Mouse (Mus musculus) ovary, postnatal 36 days (tissue): ENCODE results near the gene Clk3.

ENCODE experiments used
- DNase-seq: peaks from one replicate; pipeline ENCODE4 v3.0.0; 2022; ENCODE audit warnings: low spot score, mixed read lengths

Gene Clk3

DNA sequence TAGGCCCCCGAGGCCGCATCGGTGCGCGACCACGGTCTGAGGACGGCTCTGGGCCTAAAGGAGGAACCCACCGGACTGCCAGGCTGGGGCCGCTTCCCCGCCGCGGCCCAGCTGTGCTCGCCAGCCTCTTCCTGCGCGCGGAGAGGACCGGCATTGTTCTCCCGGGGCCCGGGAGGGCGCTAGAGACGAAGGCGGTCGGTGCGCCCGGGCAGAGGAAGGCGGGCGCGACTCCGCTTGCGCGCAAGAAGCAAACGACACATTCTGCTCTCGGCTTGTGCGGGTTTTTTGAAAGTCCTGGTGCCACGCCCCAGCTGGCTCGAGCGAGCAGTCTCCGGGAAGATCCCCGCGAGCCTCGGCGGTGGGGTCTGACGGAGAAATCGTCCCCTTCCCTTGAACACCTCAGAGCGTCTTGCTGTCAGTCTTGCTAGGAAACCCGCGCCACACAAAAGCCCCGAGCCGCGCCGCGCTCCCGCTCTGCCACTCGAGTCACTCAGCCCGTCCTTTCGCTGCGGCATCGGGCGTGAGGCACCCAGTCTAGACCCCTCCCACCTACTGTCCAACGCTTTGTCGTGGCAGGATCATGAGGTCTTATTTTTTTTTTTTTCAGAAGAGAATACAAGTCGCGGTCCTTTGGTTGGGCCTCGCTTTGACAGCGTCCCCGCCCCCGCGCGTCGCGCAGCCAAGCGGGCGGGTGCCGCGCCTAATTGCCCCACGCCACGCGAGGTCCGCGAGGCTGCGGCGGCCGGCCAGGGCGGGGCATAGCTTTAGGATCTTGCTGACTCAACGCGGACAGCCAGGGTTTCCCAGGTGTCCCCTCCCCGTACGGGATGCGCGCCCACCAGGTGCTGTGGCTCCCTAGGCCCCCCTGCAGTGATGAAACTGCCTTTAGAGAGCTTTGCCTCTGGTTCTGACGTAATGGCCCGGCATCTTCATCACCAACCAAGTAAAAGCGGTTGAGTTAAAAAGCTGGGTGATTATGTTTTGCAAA lies at the start of gene Clk3:
TSS of gene Clk3 (minus strand) at position 497 of the 988 bp plus-strand sequence.
- DNase-seq = no peak

DNA sequence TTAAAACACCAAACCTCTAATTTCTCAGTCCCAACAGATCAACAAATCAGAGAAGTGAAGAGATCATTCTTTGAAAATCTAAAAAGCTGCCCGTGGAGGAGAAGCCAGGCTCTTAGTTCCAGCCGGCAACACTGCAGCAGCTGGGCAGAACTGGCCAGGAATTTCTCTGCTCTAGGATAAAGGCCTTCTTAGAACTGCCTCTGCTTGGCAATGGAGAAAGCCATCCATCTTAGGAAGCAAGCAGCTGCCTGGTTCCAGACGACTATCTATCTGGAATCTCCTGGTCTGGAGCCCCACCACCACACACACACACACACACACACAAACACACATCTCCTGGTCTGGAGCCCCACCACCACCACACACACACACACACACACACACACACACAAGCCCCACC lies 49.2 kb upstream of the Clk3 start:
- DNase-seq = no peak

GRCm38 (mm10) chr9:57814014-57814413 lies 48.4 kb upstream of the Clk3 start:
- no peak for DNase-seq

DNA sequence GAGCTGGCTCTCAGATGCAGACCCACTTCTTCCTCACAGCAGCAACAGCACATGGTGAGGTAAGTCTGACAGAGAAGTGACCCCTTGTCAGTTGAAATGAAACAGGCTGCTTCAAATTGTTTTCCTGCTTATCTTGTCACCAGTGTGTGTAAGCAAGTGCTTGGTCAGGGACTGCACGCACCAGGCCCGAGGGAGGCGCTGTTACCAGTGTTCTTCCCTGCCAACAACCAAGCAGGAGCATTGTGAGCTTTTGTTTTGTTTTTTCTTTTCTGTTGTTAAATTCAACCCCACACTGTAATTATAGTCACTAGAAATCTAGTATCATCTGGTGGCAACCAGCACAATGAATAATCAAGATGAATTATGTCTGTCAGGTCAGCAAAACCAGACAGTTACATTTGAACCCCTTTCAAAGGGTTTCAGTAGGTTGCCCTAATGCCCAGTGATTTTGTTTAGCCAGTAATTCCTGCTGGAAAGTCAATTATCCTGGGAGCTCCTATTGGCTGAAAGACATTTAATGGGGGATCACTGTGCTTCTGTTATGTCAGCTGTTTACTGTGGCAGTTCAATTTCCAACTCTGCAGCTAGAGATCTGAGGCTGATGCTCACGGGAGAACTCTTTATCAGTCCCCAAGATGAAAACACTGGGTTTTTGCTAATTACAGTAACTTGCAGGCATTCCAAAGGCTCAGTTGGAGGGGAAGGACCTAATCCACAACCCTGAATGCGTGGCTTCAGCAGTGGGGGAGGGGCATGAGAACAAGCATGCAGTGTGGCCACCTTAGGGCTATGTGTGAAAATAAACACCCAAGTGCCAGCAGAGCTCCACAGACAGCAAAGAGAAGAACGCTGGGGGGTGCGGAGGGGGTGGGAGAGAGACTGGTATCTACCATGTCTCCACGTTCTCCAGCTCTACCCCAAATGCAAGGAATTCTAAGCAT lies 46.4 kb upstream of the Clk3 start:
- DNase-seq = no peak

DNA sequence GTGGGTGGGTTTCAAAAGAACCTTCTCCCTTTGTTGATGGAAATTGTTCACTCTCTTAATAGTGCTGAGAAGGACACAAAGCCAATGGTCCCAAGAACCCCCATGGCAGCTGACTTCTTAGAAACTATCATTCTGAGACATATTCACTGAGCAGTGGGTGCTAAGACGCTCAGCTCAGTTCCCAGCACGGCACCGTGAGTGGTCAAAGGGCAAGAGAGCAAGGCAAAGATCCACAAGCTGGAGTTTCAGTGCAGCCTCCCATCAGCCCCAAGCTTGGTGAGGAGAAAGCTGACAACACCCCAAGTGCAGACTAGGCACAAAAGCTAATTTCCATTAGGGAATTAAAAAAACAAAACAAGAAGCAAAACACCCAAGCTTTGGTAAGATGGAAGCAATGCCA lies 45.0 kb upstream of the Clk3 start:
- no peak for DNase-seq

GRCm38 (mm10) chr9:57808771-57809310 lies 43.2 kb upstream of the Clk3 start:
- no peak for DNase-seq

DNA sequence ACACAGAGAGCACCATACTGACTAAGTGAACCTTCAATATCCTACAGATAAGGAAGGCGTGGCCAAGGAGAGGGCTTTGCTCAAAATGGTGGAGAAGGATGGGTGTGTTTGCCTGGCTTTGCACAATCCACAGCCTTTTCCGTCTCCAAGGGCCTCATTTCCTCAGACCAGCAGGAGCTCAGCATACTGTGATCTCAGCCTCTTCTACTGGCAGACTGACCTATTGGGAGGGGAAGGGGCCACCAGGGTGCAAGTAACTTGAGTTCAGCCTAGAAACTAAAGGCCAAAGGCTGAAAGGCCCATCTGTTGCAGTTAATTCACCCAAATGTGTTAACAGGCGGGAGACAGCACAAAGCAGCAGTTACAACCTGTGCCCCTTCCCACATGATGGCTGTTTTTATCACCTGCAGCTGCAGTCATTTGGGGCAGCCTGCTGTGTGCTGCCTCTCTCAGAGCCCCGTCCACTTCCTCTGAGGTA lies 41.6 kb upstream of the Clk3 start:
- DNase-seq = no peak

DNA sequence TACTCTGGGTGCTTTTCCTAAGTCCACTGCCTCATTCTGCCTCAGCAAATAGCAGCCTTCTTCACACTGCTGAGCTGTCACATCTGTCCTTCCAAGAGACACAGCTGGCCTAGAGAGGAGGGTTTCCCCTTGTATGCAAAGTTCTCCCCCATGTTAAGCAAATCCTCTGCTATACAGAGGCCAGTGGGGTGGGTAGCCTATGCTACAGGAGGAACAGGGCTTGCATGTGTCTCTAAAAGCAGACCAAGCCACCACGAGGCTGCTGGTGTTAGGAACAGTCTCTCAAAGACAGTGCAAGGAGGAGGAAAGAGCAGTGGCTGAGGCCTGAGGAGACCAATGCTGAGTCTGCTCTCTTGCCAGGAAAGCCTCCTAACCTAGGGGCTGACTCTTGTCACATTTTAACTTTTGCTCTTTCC lies 40.4 kb upstream of the Clk3 start:
- no peak for DNase-seq

DNA sequence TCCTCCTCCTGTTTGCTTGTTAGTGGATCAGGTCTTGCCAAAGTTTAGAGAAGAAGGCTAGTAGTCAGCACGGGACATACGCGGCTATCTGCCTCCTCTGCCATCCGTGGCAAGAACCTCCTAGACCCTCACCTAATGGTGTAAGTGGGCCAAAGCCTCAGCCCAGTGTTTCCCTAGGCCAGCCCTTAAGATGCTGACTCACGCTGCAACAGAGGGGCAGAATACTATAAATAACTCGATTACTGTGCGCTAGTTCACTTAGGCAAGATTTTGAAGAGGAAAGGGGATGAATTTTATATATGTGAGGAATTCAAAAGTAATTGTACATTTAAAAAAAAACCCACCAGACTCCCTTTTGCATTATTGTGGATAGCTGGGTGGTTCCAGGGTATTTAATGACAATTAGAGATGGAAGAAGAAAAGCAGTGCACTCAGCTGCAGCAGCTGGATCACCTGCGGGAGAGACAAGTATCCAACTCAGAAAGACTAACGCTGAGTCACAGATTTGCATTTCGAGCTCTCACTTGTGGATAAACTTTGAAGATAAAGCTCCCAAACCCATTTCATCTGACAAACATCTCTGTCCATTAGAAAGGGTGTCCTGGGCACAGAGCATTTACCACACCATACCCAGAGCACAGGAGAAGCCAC lies 39.6 kb upstream of the Clk3 start:
- DNase-seq = no peak

DNA sequence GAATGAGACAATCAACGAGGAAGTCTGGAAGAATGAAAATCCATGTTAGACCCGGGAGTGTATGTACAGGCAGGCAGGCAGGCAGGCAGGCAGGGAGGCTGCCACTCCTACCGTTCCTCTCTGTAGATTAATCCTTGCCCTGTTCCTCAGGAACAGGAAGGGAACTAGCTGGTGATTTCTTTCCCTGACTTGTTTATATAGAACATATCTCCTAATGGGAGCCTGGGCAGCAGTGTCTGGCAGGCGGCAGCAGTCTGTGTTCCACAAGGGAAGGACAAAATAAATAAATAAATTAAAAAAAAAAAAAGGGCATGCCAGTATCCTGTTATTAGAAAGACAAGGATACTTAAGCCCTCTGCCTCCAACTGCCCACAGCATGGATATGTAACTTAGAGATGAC lies 38.2 kb upstream of the Clk3 start:
- no peak for DNase-seq

DNA sequence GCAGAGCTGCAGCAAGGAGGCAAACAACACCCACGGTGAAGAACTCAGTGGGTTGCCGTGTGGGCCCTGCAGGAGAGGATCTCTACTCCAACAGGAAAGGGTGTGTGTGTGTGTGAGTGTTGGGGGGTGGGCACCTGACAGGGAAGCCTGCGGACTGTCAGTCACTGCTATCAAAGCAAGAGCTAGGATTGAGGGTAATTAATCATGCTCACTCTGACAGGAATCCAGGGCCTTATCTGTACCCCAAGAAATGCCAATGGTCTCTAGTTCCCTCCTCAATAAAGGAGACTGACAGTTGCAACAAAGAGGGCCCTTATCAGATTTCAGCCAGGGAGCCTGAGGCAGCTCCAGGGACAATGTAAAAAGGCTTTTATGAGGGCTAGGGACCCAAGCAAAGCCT lies 37.4 kb upstream of the Clk3 start:
- no peak for DNase-seq

DNA sequence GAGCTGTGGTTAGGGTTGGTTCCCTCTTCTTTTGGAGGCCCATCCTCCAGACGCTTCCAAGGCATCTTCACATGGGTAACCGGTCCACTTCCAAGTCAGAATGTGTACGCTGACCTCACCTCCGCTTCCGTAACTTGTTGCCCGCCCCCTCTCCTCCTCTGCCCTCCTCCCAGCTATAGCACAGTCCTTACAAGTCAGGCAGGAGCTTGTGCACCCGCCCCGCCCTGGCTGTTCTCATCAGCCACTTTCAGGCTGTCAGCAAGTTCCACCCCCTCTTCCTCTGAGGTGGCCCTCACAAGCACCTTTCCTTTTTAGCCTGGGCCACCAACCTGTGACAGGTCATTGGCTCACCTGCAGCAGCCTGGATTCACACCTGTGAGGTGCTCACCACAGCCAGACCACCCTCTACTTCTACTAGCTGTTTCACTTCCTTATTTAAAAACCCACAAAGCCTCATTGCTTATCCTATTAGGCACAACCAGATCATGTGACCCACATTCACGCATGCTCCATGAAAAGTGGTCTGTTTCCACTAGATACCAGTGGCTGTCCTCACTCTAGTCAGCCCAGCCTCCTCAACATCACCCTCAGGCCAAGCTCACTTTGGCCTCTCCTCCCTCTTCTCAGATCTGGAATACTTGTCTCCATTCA lies 34.8 kb upstream of the Clk3 start:
- DNase-seq = no peak

DNA sequence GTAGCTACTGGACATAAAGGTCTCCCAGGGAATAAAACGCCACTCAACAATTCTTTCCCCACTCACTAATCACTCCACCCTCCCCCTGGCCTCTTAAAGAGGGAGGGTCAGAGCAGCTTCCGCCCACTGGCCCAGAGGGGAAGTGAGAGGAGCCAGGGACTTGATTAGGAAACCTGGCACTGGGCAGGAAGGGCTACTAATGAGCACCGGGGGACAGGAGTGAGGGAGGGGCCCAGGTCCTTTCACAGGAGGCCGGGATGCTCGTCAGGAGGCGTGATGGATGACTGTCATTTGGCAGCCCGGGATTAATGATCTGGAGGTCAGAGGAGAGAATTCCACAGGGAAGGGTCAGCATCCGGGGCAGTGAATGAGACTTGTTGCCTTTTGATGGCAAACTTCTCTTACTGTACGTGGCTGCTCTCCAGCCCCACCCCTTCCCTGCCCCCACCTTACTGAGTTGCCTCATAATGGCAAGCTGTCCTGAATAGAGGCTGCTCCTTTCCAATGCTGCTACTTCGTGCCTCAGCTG lies 33.1 kb upstream of the Clk3 start:
- no peak for DNase-seq

DNA sequence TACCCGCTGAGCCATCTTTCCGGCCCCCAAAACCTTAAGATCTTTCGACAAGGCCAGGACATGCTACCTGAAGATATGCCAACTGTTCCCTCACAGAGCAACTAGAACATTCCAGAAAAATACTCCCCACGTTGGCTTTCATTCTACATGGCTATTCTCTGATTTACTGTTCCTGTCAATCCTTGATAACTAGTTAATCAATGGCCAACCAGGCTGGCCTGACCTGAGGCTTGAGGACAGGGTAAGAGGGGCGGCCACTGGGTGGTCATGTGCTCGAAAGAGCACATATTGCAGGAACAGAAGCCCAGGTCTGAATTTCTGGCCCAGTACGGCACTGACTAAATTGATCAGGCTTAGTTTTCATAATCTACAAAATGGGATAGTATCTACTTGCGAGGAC lies 31.8 kb upstream of the Clk3 start:
- DNase-seq = no peak

GRCm38 (mm10) chr9:57789733-57790132 lies 24.1 kb upstream of the Clk3 start:
- no peak for DNase-seq

DNA sequence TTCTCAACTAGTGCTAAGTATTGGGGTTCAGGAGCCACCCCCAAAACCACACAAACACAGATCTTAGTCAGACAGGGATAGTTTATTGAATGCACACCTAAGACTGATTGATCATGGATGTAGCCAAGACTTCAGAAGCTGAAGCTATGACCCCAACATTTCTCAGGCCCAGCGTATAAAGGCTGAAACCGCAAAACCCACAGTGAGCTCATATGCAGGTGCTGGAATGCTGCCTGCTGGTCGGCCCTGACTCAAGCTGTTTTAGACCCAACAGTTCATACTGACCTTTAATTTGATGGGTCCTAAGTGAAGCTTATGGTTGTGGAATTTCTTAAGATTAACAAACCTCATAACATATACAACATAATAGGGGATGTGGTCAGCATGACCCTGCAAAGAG lies 17.0 kb upstream of the Clk3 start:
- no peak for DNase-seq

DNA sequence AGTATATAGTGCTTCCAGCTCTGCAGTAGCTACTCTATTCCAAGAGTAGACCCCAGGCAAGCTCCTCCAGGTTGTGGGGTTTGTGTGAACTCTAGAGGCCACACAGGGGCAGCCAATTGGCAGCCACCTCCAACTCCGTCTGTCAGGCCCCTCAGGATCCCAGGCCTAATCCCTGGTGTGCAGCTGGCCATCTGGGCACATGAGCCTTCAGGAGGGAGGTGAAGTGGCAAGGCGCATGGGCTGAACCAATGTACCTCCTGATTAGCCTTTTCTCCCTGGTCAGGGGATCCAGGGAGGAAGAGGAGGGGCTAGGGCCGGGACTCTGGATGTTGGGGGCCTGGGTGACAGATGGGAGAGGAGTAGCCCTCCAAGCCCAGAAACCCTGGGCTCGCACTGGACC lies 10.1 kb upstream of the Clk3 start:
- DNase-seq = no peak

DNA sequence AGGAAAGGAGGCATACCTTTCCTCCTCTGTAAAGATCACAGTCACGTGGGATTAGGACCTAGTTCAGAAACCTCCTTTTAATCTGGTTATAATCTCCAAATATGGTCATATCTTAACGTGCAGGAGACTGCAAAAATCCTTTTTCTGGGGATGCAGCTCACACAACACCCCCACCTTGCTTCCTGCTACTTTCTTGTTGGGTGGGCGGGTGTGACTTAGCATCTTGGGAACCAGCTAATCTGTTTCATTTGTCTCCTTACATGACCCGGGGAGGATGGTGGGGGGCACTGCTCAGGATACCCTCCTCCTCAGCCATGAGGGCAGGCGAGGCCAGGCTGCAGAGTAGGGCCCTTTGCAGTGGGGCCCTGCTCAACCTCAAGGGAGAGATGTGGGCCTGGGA lies 9.4 kb upstream of the Clk3 start:
- no peak for DNase-seq

GRCm38 (mm10) chr9:57774168-57774567 lies 8.5 kb upstream of the Clk3 start:
- DNase-seq = no peak

DNA sequence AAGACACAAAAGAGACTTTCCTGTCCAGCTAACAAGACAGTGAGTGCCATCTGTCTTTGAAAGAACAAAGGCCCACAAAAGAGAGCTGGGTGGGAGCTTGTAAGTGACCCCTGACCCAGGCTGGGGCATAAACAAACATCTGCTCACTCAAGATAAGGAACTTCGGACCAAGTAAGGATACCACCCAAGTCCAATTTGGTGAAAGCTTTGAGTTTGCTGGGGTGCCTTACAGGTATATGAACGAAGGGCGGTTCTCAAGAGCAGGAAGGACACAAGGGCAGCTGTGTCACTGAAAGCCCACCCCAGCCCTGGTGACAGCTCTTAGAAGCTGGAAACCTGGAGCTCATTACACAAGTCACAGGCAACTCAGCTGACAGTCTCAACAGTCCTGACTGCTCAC lies 8.1 kb upstream of the Clk3 start:
- DNase-seq = no peak

- no peak for DNase-seq
Measured at GRCm38 (mm10) chr9:57770836-57771235, 5.2 kb upstream of the Clk3 start.
